Comparison of ENCODE assay signal across 28 mouse cellular contexts in the genomic region with DNA sequence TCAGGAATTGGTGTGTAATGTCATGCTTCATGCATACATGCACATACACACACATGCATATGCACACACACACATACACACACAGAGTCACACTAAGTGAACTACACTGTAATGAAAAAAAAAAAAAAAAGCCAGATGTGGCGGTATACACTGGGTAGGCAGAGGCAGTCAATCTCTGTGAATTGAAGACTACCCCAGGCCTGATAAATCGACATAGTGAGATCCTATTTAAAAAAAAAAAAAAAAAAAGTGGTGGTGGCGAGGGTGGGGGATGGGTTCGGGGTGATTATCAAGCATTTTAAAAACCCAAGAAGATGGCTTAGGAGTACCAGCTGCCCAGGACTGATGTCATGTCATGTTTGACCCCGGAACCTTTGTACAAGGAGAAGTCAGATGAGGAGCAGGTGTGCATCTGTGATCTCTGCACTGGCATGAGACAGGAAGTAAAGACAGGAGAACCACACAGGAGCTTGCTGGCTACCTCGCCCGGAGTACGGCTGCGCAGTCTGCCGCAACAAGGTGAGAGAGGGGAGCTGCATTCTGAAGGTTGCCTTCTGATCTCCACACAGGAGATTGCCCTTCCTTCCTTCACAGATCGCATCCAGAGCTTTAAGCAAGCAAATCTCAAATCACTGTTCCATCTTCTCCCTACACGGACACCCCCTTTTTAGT. TPM values are rescaled to one million over a fixed set of nuclear protein-coding genes. Genes with fewer than 3 reads are reported as not detected.
"Had no signal": no experiment of that assay in that cellular context is flagged by ENCODE, and none has a peak within 500 bp of the region (broad histone marks: within the 10 kb centered on the region; RNA-seq: fewer than 3 reads in every experiment).

No protein-coding gene starts in this region.

- H3K9ac ChIP-seq: kidney, embryonic 15.5 days; limb, embryonic 13.5 days; liver, embryonic 13.5 days; neural tube, embryonic 12.5 days; stomach, embryonic 15.5 days had no signal

- H3K4me1 ChIP-seq: limb, embryonic 13.5 days; stomach, embryonic 15.5 days had no signal

- H3K9me3 ChIP-seq: kidney, embryonic 15.5 days; limb, embryonic 10.5 days; limb, embryonic 13.5 days; liver, embryonic 13.5 days; neural tube, embryonic 12.5 days; neural tube, embryonic 15.5 days; stomach, embryonic 15.5 days had no signal

- H3K36me3 ChIP-seq: kidney, embryonic 15.5 days; limb, embryonic 10.5 days; limb, embryonic 13.5 days; liver, embryonic 13.5 days; neural tube, embryonic 12.5 days; neural tube, embryonic 15.5 days; stomach, embryonic 15.5 days had no signal

- H3K27me3 ChIP-seq: kidney, embryonic 15.5 days; limb, embryonic 13.5 days; liver, embryonic 13.5 days; neural tube, embryonic 12.5 days; neural tube, embryonic 15.5 days; stomach, embryonic 15.5 days had no signal

- H3K27ac ChIP-seq: kidney, embryonic 15.5 days; limb, embryonic 10.5 days; limb, embryonic 13.5 days; liver, embryonic 13.5 days; neural tube, embryonic 12.5 days; neural tube, embryonic 15.5 days; stomach, embryonic 15.5 days had no signal

- DNase-seq: kidney, adult 11 months; kidney, adult 8-10 months; kidney, postnatal 14 days; kidney, postnatal 4 days; layer of hippocampus, adult 9-11 months; liver; liver, embryonic 13.5 days; lung, adult 2 months; lung, postnatal 14 days; lung, postnatal 4 days; midbrain, embryonic 14.5 days; right cerebral cortex, adult 18-20 months; right cerebral cortex, postnatal 25 days; spleen, adult 18-20 months; thymus, adult 2 months had no signal

RNA-seq across cellular contexts. Expression of gene Aldoart2, which starts 5.7 kb away (rescaled TPM):
- total RNA-seq: left cerebral cortex, postnatal 25 days; megakaryocyte progenitor cell, adult 5-6 weeks; megakaryocyte-erythroid progenitor cell, adult 5-6 weeks; midbrain, postnatal 0 days had no signal
- polyA plus RNA-seq: kidney, embryonic 15.5 days; limb, embryonic 10.5 days; limb, embryonic 13.5 days; liver, embryonic 13.5 days; liver, embryonic 16.5 days; lung, adult 2 months; lung, embryonic 16.5 days; midbrain, embryonic 11.5 days; midbrain, embryonic 14.5 days; midbrain, postnatal 0 days; neural tube, embryonic 12.5 days had no signal

RNA-seq across cellular contexts. Expression of gene Insm2, which starts 39.9 kb away (rescaled TPM):
- total RNA-seq: megakaryocyte progenitor cell, adult 5-6 weeks had no signal
- polyA plus RNA-seq: liver, embryonic 13.5 days; liver, embryonic 16.5 days; lung, adult 2 months had no signal
